Mouse (Mus musculus) frontal cortex, adult 2 months (tissue): ENCODE measurements at regions not wholly inside any gene's neighbourhood (a gene's known extent, or its start where the extent isn't known, plus 50 kb on each side); places are given as distances from the start of the nearest gene placed in this dataset.
A peak's percentile ranks its signal among the peaks of the same experiment; 100 is the strongest.

ENCODE experiments used
- DNase-seq, 2 experiments: peaks; one replicate each; pipeline ENCODE4 v3.0.0; 2022; ENCODE audit warnings: low spot score in 1 of 2; ENCODE audit errors: extremely low spot score in 1 of 2

DNA sequence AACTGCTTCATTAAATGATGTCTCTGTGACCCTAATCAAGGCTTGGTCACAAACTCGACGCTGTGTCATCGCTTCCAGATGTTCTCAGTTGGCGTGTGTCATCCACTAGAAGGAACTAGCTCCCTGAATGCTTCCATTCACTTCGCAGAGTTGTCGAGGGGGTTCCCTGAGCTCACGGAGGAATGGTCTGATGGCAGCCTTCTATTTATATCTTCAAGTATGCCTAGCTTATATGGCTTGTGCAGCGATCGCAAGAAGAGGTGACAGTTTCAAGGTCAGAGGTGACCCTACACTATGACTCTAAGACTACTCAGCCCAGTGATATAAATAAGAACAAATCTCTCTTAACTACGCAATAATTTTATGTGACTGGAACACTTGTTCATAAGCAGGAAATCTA lies 126.3 kb downstream of the Nr4a2 start:
- peak in 1 of 2 experiments; percentile 1 for DNase-seq

DNA sequence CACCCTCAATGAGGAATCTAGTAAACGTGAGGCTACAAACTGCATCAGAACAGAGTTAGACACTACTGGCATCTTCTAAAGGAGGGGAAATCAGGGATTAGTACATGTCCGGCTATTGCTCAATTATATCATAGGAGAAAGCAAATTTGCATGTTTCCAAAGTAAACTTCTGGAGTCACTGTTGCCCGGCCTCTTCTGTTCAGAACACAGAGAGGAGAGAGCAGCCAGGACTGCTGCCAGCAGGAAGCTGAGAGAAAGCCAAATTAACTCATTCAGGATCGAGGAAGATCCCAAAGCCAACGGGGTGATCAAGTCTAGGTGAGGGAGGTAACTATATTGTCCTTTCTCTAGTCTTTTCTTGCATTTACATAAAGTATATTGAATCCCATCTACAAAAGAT lies 131.0 kb downstream of the Nr4a2 start:
- DNase-seq, result no peak

DNA sequence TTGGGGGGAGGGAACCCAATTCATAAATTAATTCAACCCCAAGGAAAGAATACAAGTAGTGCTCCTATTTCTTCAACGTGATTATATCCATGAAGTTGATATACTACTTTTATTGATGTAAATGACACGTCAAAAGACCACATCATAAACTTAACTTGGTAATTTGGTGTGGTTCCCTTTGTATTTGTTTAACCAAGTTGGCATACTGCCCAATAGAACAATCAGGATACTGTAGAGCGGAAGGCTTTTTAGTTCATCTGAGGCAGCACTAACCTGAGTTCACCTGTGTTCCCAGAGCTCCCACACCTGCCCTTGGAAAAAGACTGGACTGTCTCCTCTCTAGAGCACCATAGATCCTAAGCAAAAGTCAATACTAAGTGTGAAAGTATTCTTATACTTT lies 132.0 kb downstream of the Nr4a2 start:
- no peak for DNase-seq

DNA sequence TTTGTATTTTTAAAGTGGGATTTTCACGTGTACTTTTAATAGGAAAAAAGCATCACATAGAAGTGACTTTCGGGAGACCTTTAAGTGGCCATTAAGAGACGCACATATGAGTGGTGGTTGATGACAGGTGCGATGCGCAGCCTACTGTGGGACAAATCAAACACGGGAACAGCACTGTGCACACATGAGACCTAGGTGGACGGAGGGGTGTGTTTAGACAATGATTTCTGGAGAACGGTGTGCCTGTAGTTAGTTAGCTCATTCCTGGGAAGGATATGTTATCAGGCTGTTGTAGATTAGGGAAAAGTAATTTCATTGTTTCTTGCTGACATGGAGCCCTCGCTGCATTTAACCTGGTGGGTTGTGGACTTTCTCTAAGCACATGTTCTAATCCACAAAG lies 133.0 kb downstream of the Nr4a2 start:
- no peak for DNase-seq

DNA sequence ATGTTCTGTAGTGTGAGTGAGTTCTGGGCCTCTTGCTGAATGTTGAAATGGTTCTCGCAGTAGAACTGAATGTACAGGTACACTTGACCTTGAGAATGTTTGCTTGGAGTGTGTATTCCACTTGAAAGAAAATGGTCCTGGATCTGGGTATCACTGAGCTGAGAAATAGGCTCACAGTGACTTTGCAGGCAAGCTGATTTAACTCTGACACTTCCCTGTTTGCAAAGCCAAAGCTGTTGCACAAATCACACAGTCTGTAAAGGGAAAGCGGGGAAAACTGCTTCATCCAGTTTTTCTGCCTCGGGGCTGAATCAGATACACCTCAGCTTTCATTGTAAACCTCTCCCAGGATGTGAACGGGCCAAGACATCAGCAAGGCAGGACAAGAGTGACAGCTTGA lies 140.6 kb downstream of the Nr4a2 start:
- DNase-seq, result no peak

DNA sequence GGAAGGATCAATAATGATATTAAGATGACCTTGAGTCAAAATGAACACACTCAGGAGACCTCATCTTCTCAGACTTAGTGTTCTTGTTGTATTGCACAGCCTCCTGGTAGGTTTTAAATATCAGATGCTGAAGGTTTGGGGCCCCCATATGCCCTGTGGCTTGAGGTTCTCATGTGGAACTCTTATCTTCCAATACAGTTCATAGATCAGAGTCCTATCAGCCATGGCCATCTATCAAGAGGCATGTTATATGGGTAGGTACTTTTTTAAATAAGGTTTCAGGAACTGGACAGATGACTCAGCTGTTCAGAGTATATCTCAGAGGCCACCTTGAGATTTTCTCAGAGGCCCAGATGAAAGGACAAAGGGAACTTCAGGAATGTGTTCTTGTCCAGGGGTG lies 143.2 kb downstream of the Nr4a2 start:
- no peak for DNase-seq

DNA sequence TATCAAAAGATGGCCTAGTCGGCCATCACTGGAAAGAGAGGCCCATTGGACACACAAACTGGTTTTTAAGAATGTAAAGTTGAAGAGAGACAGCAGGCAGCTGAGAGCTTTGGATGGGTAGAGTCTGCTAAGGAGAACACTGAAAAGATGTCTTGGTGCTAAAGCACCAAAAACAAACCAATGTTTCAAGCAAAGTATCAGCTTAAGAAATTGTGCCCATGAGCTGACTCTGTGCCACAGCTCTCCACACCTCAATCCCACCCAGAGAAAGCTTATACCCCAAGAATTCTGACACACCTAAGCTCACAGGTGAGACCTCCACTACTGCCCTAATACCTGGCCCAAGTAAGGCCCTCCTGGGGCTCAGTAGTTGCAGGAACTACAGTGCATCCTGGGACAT lies 148.1 kb downstream of the Nr4a2 start:
- DNase-seq, result no peak

DNA sequence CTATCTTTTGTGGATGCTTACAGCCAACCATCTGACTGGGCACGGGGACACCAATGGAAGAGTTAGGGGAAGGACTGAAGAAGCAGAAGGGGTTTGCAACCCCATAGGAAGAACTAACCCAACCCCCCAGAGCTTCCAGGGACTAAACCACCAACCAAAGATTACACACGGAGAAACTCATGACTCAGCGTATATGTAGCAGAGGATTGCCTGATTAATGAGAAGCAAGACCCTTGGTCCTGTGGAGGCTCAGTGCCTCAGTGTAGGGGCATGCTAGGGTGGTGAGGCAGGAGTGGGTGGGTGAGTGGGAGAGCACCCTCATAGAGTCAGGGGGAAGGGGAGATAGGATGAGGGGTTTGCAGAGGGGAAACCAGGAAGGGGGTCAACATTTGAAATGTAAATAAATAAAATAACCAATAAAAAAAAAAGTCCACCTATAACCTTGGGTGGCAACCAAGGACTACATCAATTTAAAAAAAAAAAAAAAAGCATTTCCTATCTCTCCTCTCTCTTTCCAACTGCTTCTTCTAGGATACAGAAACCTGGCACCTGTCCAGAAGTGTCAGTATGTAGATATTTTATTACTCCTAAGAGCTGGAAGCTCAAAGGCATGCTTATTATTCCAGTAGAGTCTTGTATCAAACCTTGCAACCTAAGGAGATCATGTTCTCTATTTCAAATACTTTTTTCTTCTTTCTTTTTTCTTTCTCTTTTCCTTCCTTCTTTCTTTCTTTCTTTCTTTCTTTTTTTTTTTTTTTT lies 159.7 kb downstream of the Nr4a2 start:
- DNase-seq, result no peak

DNA sequence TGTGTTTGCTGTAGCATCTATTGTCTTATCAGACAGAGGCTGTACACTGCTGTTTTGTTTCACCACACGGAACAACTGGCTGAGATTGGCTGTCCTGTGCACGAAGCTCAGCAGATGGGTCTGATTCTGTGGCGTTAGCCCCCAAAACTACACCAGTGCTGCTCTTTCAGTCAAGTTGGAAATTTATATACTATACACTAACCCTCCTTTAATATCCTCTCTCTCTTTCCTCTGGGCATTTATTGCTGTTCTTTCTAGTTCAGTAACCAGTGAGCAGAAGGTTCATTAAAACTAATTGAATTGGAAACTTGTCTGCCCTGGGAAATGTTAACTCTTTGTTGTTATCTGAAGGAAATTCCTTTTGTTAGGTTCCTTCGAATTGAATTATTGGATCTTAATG lies 164.1 kb downstream of the Nr4a2 start:
- DNase-seq, result no peak

DNA sequence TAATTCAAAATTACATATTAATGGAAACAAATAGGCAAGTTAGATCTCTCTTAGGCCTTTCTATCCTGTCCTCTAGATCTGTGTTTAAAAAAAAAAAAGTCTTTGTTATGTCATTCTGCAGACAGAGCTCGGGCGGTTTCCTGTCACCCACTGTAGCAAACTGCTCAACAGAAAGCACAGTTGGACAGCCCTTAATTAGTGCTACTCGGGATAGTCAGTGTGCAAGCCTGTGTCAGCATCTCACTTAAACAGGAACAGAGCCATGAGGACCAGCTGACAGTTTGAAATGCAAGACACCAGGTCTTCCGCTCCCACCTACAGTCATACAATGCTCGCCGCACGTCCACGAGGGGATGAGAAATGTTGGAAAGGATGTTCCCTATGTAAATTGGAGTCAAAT lies 170.5 kb downstream of the Nr4a2 start:
- no peak for DNase-seq

DNA sequence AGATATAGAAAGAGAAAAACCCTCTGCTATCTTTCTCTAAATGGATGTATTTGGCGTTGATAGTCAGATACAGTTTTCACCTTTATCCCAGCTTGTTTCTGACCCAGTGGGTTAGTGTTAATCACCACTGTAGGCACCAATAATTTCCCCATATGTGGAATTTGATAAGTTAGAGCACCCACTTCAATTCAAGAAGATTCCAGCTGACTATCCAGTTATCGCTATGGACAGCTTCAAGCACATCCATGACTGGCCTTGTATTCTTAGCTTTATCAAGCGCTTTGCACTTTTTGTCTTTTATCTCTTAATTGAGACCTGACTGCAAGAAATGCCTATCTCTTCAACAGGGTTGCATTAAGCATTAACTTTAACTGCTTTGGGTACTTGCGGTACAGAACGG lies 211.3 kb downstream of the Nr4a2 start:
- no peak for DNase-seq

DNA sequence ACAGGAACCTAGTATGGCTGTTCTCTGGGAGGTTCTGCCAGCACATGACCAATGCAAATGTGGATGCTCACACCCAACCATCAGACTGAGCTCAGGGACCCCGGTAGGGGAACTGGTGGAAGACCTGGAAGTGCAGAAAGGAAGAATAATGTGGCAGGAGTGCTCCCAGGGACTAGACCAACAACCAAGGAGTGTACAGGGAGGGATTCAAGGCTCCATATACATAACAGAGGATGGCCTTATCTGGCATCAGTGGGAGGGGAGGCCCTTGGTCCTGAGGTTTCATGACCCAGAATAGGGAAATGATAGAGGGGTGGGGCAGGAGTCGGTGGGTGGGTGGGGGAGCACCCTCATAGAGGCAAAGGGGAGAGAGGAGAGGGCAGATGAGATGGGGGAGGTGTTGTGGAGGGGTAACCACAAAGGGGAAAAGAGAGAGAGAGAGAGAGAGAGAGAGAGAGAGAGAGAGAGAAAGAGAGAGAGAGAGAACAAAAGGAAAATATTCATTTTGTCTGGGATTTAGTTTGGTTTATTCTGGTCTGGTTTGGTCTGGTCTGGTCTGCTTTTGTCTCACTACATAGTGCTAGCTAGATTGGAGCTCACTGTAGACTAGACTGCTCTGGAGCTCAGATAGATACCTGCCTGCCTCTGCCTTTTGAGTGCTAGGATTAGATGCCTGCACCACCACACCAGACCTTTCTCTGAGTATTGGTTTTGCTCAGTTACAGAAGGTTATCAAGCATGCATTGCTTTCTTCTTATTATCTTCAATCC lies 214.5 kb downstream of the Nr4a2 start:
- DNase-seq, result no peak

DNA sequence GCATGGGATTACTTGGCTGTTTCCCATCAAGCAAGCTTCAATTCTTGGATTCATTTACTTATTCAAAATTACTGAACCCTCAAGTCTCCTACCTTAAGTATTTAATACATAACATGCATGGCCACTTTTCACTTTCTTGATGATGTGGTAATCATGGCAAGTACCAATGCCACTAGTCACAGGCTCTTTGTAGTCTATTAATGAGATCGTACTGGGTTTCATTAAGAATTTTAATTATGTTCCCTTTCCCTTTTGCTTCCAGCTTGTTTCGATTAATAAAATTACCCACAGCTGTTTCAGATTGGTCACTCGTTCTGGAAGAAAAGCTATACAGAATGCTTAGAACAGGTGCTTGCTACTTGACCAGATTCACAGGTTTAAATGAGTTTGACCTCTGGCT lies 238.6 kb downstream of the Nr4a2 start:
- DNase-seq, result no peak

DNA sequence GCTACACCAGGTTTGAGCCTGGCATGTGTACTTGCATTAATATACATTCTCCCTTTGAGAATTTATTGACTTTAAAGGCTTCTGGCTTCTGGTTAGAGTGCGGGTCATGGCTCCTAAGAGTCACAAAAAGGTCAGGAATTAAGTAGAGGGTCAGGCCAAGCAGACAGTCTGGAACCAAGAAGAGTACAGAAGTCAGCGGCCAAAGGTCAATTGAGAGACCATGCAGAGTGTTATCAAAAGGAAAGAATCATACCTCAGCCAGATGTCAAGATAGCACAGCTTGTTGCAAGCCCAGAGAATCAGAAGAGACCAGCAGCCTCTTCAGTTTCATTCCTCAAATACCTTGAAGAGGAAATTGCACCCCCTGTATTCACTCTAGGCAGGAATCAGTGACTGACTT lies 263.0 kb downstream of the Nr4a2 start:
- DNase-seq, result no peak

DNA sequence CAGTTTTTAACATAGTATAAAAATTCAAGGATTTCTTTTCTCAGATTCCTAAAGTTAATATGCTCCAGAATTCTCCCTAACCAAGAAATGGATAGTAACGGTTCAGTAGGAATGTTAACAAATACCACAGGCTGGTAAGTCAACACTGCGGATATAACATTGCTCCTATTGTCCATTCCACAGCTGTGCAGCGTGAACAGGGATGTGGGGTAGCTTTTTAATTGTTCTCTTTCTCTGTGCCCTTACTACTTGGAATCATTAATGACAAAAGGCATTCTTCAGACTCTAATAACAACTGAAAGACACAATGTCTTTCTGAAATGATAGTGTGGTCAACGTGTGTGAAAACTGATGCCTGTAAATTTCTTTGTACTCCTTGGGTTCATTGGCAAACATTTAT lies 303.3 kb downstream of the Nr4a2 start:
- no peak for DNase-seq

DNA sequence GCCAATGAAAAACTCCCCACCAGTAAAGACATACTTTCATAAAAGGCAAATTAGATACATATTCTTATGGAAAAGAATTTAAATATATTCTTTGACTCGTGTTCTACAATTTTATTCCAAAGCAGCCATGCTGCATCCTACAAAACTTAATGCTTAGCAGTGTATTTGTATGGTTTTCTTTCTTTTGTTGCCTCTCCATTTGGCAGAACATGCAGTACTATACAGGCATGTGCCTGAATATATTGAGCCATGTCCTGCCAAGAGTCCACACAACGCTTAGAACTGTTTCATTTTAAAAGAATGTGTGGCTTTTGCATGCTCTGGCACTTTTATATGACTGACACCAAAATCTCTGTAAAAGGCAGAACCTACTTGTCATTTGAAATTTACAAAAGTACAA lies 339.0 kb downstream of the Nr4a2 start:
- DNase-seq, result no peak
